Mouse (Mus musculus): ENCODE measurements around the gene Cox14. TPM values are rescaled to one million over a fixed set of nuclear protein-coding genes. Genes with fewer than 3 reads are reported as not detected.

Gene Cox14
- total RNA-seq, 2 experiments from 2014 or later = 212 to 221 TPM

DNA sequence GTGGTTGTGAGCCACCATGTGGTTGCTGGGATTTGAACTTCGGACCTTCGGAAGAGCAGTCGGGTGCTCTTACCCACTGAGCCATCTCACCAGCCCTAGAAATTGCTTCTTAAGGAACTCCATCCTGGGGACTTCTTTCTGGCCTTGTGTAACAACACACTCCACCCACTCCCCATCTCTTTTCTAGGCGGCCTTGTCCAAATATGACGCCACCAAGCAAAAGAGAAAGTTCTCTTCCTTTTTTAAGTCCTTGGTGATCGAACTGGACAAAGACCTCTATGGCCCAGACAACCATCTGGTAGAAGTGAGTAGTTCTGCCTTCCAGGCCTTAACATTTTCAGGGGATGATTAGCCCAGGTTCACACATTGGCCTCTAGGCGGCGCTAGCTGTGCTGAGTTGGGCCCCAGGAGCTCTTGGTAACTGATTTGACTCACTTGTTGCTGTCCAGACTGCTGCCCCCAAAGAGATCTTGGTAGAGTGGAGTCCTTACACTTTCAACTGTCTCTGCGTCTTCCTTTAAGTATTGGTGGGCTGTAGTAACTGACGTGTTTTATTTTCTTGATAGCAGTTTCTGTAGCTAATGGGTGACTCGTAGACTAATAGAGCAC is 19.9 kb upstream of the Cox14 start, which contains the start of gene Gm17349:
Gene Gm17349 (minus strand): TSS at position 51 of the 609 bp plus-strand sequence.
- DNase-seq = peak; percentile 71 to 86
- intact Hi-C loops (cut with DNase I) = no loop called here

DNA sequence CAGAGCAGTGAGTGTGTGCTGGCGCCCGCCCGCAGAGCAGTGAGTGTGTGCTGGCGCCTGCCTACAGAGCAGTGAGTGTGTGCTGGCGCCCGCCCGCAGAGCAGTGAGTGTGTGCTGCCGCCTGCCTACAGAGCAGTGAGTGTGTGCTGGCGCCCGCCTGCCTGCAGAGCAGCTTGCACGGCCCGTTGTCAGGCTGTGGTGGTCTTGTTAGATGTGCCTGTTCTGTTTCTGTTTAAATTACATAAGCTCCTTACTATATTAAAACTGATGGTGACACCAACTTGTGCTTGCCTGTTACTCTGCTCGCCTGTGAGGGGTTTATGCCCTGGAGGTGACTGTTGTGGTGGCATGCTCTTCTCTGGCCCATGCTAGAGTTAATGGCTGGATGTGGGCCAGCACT is 17.2 kb upstream of the Cox14 start:
- DNase-seq = no peak
- intact Hi-C loops (cut with DNase I) = no loop called here

DNA sequence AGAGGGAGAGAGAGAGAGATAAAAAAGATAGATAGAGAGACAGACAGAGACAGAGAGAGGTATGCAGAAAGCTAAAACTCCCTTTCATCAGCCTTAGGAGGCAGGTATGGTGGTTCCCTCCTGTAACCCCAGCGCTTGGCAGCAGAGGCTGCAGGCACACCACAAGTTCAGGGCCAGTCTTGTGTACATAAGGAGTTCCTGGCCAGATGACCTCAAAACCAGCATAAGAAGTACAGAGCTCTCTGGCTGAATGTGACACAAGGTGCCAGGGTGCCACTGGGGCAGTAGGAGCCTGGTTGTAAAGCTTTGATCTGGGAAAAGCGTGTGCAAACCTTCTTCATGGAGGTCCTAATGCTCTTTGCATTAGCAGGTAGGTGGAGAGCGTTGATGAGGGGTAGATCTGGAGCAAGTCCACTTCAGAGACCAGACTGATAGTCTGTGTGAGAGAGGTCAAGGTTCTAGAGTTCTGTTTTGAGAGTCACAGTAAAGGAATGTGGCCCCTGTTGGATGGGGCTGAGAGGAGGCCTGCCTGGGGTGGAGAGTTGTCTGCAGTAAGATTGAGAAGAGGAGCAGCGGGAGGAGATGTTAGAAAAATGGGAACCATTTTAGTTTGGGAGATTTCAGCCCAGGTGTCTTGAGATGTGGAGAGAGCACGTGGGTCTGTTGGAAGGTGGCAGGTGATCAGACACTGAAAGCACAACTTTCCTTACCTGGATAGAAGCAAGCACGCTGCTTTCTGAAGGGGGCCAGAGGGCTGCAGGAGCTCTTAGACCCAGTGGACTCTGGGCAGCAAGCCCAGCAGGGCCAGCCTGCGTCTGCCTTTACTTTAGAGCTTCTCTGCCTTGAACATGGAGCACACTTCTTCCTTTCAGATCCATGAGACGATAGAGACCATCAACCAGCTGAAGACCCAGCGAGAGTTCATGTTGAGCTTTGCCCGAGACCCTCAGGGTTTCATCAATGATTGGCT is 14.9 kb upstream of the Cox14 start:
- no peak for DNase-seq
- intact Hi-C loops (cut with DNase I) = no loop called here

DNA sequence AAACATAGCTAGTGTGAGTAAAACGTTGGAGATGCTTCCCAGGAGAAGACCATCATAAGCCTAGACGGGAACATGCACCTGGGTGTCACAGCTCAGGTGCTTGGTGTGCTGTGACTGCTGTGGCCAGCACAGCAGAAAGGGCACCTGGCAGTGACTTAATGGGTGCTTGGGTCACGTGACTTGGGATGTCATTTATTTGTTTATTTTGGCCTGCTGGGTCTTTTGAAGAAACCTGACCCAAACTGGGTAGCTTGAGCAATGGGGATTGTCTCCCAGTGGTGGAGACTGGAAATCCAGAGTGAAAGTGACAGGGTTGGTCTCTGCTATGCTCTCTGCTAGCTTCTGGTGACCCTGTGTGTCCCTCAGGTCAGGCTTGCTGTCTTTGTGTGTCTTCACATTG is 13.9 kb upstream of the Cox14 start:
- intact Hi-C loops (cut with DNase I) = no loop called here
- DNase-seq = no peak

DNA sequence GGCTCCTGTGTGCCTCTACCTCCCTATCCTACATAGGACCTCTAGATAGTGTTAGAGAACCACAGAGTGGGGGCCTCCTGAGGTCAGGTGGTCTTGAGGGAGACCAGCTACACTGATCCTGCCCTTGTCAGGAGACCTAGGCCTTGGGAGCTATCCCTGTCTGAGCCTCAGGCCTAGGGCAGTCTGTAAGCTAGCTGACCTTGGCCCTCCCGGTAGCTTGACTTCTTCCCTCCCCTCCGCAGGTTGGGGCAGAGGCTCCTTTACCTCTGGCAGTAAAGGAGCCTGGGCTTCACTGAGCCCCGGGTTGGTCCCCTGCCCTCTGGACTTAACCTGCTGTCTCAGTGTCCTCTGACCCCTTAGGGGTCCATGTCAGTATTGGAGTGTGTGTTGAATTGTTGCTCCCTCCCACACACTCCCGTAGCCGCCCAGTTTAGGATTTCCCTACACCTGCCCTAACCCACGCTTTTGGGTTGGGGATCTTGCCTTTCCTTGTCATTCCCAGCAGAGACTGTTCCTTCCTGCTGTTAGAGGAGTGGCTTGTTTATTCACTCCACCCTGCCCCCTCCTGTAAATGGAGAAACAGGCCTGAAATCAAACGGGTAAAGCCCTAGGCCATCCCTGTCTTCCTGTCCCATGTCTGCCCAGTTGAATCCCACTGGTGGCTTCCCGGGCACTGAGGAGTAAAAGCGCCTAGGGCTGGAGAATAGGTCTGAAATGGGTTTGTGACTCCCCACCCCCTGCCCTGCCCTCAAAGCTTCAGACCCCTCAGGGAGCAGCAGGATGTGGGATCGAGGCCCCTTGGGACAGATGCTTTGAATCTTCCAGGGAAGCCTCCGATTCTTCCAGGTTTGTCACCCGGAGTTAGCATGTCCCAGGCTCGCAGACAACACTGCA is 12.5 kb upstream of the Cox14 start:
- DNase-seq = peak in 1 of 2 experiments; percentile 17
- intact Hi-C loops (cut with DNase I) = no loop called here

DNA sequence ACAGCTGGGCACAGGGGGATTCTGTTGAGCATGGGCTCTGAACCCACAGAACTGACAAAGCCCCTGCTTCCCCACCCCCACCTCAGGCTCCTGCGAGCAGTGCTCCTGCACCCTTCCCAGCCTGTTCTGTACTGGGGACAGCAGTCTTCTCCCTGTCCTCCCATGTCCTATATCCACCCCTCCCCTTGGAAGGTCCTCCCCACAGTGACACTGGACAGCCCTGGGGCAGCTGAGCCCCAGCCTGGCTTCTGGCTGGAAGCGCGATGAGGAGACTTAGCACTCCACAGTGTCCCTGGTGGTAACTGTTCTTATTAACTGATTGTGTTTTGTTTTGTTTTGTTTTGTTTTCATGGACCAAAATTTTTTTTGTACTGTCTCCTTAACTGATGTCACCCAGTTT is 11.8 kb upstream of the Cox14 start:
- DNase-seq = peak in 1 of 2 experiments; percentile 22
- intact Hi-C loops (cut with DNase I) = no loop called here

DNA sequence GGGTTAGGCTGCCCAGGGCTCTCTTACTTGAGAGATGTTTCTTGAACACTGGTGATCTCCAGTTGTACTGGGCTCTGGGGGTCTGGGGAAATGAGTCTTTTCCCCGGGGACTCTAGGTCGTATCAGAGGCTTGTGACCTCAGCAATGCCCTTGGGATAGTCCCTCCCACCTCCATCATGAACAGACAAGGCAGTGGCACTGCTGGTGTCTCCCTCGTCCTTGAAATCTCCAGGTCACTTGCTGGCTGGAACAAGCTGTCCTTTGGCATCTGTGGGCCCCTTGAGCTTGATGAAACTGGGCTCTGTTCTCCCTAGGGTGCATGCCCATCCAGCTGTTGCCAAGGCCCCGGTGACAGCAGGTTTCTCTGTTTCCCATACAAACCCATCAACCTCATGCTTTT is 11.2 kb upstream of the Cox14 start:
- peak; percentile 57 to 72 for DNase-seq
- intact Hi-C loops (cut with DNase I) = loop anchor here (2.0 kb wide), 1 partner anchor 65 kb away; no protein-coding TSS in a partner anchor

DNA sequence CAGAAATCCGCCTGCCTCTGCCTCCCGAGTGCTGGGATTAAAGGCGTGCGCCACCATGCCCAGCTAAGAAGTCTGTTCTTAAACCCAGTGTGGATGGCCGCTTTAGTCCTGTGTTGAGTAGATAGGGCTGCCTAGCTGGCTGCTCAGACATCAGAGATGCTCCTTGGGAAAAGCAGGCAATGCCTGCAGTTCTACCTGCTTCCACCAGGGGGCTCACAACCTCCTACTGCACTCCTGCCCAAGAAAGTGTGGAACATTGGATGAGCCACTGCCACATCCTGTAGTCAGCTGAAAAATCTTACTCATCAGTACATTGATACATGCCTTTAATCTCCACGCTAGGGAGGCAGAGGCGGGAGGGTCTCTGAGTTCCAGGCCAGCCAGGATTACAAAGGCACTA is 10.6 kb upstream of the Cox14 start:
- intact Hi-C loops (cut with DNase I) = loop anchor here (2.0 kb wide), 1 partner anchor 64 kb away; no protein-coding TSS in a partner anchor

DNA sequence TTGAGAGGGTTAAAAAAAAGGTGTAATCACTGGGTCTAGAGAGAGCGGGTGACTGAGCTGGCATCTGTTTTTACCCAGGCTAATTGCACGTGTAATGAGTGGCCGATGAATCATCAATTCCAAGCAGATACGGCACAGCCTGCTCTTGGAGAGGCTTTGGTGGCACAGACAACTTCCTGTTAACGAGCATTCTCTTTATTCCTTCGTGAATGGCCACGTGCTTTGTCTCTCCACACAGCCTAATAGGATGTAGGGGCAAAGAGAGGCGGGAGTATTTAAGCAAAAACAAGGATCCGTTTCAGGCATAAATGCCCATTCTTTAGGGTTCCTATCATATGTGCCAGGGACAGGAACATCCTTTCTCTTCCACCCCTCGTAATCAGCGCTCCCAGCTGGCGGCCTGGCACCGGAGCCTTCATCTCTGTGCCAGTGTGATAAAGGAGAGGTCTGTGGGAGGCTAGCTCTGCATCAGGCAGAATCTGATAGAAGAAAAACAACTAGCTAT is 10.0 kb upstream of the Cox14 start:
- peak in 1 of 2 experiments; percentile 24 for DNase-seq
- intact Hi-C loops (cut with DNase I) = loop anchor here (2.0 kb wide), 1 partner anchor 63 kb away; no protein-coding TSS in a partner anchor

More for the DNA sequence above, 10.6 kb upstream of the Cox14 start:
- DNase-seq = peak; percentile 87 to 88

DNA sequence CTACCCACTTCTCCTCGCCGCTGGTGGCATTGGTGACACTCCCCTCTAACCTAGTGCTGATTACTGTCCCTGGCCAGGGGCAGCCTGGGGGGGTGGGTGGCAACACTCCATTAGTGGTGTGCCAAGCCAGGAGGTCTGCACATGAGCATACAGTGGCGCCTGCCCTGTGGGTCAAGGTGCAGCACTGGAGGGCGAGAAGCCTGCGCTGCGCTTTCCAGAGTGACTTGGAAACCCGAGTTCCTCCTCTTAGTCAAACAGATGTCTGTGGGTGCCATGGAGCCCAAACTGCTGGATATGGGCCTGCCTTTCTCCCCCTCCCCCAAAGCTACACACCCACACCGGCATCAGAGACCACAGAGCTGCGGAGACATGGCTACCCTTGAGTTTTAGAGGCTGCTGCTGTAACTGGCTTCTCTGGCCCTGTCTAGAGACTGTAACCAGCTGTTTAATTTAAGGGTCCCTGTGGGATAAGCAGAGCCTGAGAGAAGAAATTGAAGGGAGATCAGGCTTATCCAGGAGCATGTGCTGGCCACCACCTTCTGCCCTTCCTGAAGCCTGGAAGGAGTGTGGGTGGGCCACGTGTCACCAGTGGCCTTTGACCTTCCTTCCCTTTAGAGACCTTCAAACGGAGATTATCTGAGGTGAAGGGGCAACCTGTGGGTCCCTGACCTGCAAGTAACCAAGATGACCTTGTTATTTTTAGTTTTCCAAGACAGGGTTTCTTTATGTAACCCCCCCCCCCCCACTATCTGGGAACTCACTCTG is 9.3 kb upstream of the Cox14 start:
- intact Hi-C loops (cut with DNase I) = loop anchor here (2.0 kb wide), 1 partner anchor 63 kb away; no protein-coding TSS in a partner anchor
- DNase-seq = peak in 1 of 2 experiments; percentile 37

DNA sequence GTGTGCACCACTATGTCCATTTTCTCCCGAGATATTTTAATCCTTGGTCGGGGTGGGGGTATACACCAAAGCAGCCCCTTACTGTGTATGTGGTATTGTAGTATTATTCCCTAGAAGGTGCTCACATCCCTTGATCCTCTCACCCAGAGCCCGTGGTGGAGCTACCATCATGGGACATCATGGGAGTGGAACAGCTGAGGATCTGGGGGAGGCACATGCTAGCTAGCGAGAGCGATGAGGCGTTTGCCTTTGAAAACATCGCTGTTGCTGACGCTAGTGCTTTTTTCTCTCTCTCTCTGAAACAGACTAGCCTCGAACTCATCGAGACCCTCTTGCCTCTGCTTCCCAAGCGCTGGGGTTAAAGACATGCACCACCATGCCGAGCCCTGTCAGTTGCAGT is 8.6 kb upstream of the Cox14 start:
- DNase-seq = no peak
- intact Hi-C loops (cut with DNase I) = no loop called here

DNA sequence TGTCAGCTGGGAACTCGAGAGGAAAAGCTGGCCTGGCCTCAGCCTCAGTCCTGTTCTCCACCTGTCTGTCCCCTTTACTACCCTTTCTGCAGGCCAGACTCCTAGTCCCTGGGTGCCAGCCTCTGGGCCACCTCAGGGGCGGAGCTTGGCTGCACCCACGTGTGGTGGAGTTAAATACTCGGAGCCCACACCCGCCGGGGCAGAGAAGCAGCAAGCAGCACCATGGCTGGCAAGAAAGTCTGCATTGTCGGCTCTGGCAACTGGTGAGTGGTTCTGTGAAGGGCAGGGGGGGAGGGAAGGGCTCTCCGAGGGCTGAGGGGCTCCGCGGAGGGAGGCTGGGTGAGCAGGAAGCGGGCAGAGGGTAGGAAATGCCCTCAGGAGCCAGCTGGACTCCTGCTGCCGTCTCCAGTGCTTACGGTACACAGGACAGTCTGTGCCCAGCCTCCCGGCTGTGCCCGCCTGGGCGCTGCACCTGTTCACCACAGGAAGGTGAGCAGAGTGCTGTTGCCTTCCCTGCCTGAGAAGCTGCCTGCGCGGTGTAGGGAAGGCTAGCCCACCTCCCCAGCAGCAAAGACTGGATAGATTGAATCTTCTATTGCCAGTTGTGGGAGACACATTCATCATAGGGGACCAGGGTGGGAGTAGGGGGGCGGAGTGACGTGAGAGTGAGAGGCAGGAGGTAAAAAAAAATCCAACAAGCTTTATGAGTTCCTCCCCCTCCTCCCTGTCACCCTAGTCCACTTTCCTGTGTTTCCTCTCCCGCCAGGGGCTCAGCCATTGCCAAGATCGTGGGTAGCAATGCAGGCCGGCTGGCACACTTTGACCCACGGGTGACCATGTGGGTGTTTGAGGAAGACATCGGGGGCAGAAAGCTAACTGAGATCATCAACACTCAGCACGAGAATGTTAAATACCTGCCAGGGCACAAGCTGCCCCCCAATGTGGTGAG is 7.8 kb upstream of the Cox14 start, which contains the start of gene Gpd1:
Gene Gpd1 (plus strand): TSS at position 130 of the 949 bp plus-strand sequence.
- intact Hi-C loops (cut with DNase I) = no loop called here
- peak; percentile 74 to 78 for DNase-seq

DNA sequence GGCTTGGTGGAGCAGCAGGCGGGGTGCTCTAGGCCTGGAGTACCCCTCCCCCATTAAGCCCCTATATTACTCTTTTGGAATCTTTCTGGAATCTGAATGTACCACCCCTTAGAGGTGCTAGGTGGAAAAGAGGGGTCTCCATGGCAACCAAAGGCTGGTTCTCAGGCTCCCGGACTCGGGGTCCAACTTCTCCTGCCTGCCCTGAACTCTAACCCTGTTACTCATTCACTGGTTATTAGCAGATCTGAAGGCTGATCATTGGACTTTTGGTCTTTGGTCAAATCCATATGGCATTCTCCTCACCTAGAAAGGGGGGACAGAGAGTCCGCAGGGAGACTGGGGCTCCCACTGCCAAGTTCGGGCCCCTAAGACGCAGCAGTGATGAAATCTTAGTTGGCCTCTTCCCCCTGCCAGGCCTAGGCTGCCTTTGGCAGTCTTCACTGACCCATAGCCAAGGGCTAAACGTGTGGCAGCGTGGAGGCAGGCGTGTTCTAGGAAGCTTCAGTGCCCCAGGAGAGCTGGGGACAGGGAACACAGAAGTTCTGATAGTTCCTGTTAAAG is 6.9 kb upstream of the Cox14 start:
- DNase-seq = peak in 1 of 2 experiments; percentile 32

DNA sequence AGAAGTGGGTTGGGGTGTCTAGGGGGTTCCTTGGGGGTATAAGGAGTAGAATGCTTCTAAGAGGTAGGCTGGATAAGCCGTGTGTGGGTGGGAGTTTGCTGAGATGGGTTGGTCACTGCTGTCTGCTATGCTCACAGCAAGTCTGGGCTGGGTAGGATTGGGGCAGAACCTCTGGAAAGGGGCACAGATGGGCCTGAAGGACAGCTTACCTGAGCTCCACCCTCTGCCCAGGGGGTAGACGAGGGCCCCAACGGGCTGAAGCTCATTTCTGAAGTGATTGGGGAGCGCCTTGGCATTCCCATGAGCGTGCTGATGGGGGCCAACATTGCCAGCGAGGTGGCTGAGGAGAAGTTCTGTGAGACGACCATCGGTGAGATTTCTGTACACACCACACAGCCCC is 5.6 kb upstream of the Cox14 start:
- intact Hi-C loops (cut with DNase I) = no loop called here
- DNase-seq = no peak

More for the DNA sequence above, 6.9 kb upstream of the Cox14 start:
- intact Hi-C loops (cut with DNase I) = no loop called here

DNA sequence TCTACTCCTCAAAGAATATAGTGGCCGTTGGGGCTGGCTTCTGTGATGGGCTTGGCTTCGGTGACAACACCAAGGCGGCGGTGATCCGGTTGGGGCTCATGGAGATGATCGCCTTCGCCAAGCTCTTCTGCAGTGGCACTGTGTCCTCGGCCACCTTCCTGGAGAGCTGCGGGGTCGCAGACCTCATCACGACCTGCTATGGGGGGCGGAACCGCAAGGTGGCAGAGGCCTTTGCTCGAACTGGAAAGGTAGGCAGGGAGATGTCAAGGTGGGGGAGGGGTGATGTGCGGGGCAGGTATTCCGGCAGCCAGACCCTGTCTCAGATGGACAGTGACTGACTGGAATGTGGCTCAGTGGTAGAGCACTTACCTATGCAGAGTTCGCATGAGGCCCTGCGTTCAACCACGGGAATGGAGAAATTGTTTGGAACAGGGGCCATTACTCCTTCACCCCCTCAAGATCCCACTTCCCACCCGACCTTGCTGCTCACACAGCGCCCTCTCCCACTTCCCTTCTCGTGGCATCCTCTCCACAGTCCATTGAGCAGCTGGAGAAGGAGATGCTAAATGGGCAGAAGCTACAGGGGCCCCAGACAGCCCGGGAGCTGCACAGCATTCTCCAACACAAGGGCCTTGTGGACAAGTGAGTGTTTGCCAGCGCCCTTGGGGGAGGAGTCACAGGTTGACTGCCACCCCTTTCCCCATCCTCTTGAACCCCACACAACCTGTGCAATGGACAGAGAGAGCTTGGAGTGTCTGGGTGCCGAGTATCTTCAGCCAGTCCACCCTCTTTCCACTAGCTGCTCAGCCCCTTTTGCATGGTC is 3.3 kb upstream of the Cox14 start:
- DNase-seq = peak in 1 of 2 experiments; percentile 20
- intact Hi-C loops (cut with DNase I) = no loop called here

DNA sequence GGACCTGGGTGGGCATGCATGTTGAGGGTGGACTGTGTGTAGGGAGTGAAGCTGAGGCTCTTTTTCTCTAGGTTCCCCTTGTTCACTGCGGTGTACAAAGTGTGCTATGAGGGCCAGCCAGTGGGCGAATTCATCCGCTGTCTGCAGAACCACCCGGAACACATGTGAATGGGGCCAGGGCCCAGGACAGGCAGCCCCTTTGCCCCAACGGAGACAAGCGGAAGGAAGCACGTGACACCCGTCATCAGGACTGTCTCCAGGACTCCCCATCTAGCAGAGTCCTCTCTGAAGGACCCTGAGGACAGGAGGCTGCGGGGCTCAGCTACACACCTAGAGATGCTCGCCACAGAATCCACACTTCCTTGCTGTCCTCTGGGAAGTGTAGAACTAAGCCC is 2.3 kb upstream of the Cox14 start:
- intact Hi-C loops (cut with DNase I) = no loop called here
- no peak for DNase-seq

All from heart, postnatal 10 days (tissue).